Mouse (Mus musculus) layer of hippocampus, adult 11-12 months (tissue): Measurements from ENCODE around the gene Rai1.
A peak's percentile ranks its signal among the peaks of the same experiment; 100 is the strongest.

ENCODE experiments used
- DNase-seq: peaks from one replicate; pipeline ENCODE4 v3.0.0; 2022; ENCODE audit warnings: low spot score

The Rai1 gene

GRCm38 (mm10) chr11:60104810-60105592 is at the start of gene Rai1:
Rai1 (plus strand) TSS chr11:60105013.
- peak; percentile 93 for DNase-seq

GRCm38 (mm10) chr11:60056520-60056919 is 48.3 kb upstream of the Rai1 start:
- DNase-seq, result no peak

GRCm38 (mm10) chr11:60057987-60058386 is 46.8 kb upstream of the Rai1 start:
- peak; percentile 59 for DNase-seq

GRCm38 (mm10) chr11:60058441-60058840 is 46.4 kb upstream of the Rai1 start:
- no peak for DNase-seq

- no peak for DNase-seq
Measured at GRCm38 (mm10) chr11:60060026-60060425, 44.8 kb upstream of the Rai1 start.

GRCm38 (mm10) chr11:60061504-60062006 is 43.3 kb upstream of the Rai1 start:
- DNase-seq, result no peak

GRCm38 (mm10) chr11:60065267-60065666 is 39.5 kb upstream of the Rai1 start:
- no peak for DNase-seq

- DNase-seq, result no peak
Measured at GRCm38 (mm10) chr11:60067646-60068045, 37.2 kb upstream of the Rai1 start.

- no peak for DNase-seq
Measured at GRCm38 (mm10) chr11:60068631-60069030, 36.2 kb upstream of the Rai1 start.

- DNase-seq, result peak; percentile 46
Measured at GRCm38 (mm10) chr11:60070599-60070998, 34.2 kb upstream of the Rai1 start.

GRCm38 (mm10) chr11:60071221-60071620 is 33.6 kb upstream of the Rai1 start:
- no peak for DNase-seq

GRCm38 (mm10) chr11:60073121-60073520 is 31.7 kb upstream of the Rai1 start:
- no peak for DNase-seq

- no peak for DNase-seq
Measured at GRCm38 (mm10) chr11:60073936-60074502, 30.8 kb upstream of the Rai1 start.

- DNase-seq, result no peak
Measured at GRCm38 (mm10) chr11:60076183-60076582, 28.6 kb upstream of the Rai1 start.

- DNase-seq, result peak; percentile 86
Measured at GRCm38 (mm10) chr11:60076790-60077189, 28.0 kb upstream of the Rai1 start.

GRCm38 (mm10) chr11:60084589-60084988 is 20.2 kb upstream of the Rai1 start:
- no peak for DNase-seq

GRCm38 (mm10) chr11:60086676-60087075 is 18.1 kb upstream of the Rai1 start:
- no peak for DNase-seq

GRCm38 (mm10) chr11:60088947-60089346 is 15.9 kb upstream of the Rai1 start:
- DNase-seq, result no peak

GRCm38 (mm10) chr11:60090696-60091421 is 14.0 kb upstream of the Rai1 start:
- DNase-seq, result no peak

- DNase-seq, result no peak
Measured at GRCm38 (mm10) chr11:60091422-60091761, 13.4 kb upstream of the Rai1 start.

- no peak for DNase-seq
Measured at GRCm38 (mm10) chr11:60093227-60093626, 11.6 kb upstream of the Rai1 start.

GRCm38 (mm10) chr11:60093984-60094587 is 10.7 kb upstream of the Rai1 start:
- DNase-seq, result no peak
